Mouse (Mus musculus): ENCODE measurements around the gene Mast4.

GRCm38 (mm10) chr13:102864840-102865239, 469.5 kb downstream of the Mast4 start:
- no peak for TF ChIP-seq MXI1 (IDR thresholded peaks at IDR 0.05; ENCODE audit: low read depth, low read length)
- TF ChIP-seq BHLHE40 (IDR thresholded peaks at IDR 0.05; ENCODE audit: low read depth, low read length) = no peak
- TF ChIP-seq JUND (conservative IDR thresholded peaks at IDR 0.05; ENCODE audit: low read depth, low read length) = no peak
- TF ChIP-seq CTCF (conservative IDR thresholded peaks at IDR 0.05 in 1 of 2, IDR thresholded peaks at IDR 0.05 in 1 of 2; ENCODE audit: low read depth in 2 of 2, low read length in 2 of 2) = no peak
- no peak for TF ChIP-seq MAX (IDR thresholded peaks at IDR 0.05; ENCODE audit: low read length)
- TF ChIP-seq MAZ (IDR thresholded peaks at IDR 0.05; ENCODE audit: low read depth, low read length) = no peak
- no peak for TF ChIP-seq POLR2AphosphoS2 (IDR thresholded peaks at IDR 0.05; ENCODE audit: low read depth, low read length)
- no peak for TF ChIP-seq ELF1 (IDR thresholded peaks at IDR 0.05; ENCODE audit: low read depth, low read length)
- no peak for TF ChIP-seq POLR2A (IDR thresholded peaks at IDR 0.05; ENCODE audit: low read depth, low read length)

All from CH12.LX (cell line).